Mouse (Mus musculus) neural tube, embryonic 14.5 days (tissue): ENCODE results near the gene Tor1aip2. TPM values are rescaled to one million over a fixed set of nuclear protein-coding genes. Genes with fewer than 3 reads are reported as not detected.

Experiments
- ATAC-seq: fragments of 200-750 bp; cut with Nextera tagmentation; 2 replicates; pipeline ENCODE4 v1.8.0; 2017; ENCODE audit warnings: low read depth, mild to moderate bottlenecking, moderate TSS enrichment, moderate library complexity
- H3K27ac ChIP-seq: fragments of 300-500 bp; sonication (generic); 2 replicates; pipeline ENCODE4 v1.5.1; 2014; ENCODE audit warnings: low read depth, mild to moderate bottlenecking, control low read depth, low read length, moderate library complexity, mixed read lengths
- H3K27me3 ChIP-seq: fragments of 300-500 bp; sonication (generic); 2 replicates; pipeline ENCODE4 v1.6.1; 2014; ENCODE audit warnings: low read length; ENCODE audit not compliant: control insufficient read depth, insufficient read depth
- H3K36me3 ChIP-seq: fragments of 300-500 bp; sonication (generic); 2 replicates; pipeline ENCODE4 v1.6.1; 2014; ENCODE audit warnings: low read length, mixed read lengths; ENCODE audit not compliant: control insufficient read depth, insufficient read depth
- H3K4me1 ChIP-seq: fragments of 300-500 bp; sonication (generic); 2 replicates; pipeline ENCODE4 v1.6.1; 2014; ENCODE audit warnings: low read length; ENCODE audit not compliant: control insufficient read depth, insufficient read depth
- H3K4me2 ChIP-seq: fragments of 300-500 bp; sonication (generic); 2 replicates; pipeline ENCODE4 v1.6.1; 2014; ENCODE audit warnings: mild to moderate bottlenecking, low read depth, low read length, control low read depth
- H3K4me3 ChIP-seq: fragments of 300-500 bp; sonication (generic); 2 replicates; pipeline ENCODE4 v1.5.1; 2014; ENCODE audit warnings: low read depth, low read length, control low read depth, mixed read lengths
- H3K9ac ChIP-seq: fragments of 300-500 bp; sonication (generic); replicated peaks from 2 replicates; pipeline ENCODE4 v1.6.1; 2014; ENCODE audit warnings: low read depth, mild to moderate bottlenecking, control low read depth, low read length, mixed read lengths
- H3K9me3 ChIP-seq: fragments of 300-500 bp; sonication (generic); 2 replicates; pipeline ENCODE4 v1.6.1; 2016; ENCODE audit warnings: low read length; ENCODE audit not compliant: control insufficient read depth
- WGBS: fragments of 180-500 bp; shearing (Covaris S2); extraction: QIAGEN DNeasy Blood & Tissue Kit; methylation state at CpG from one replicate; pipeline ENCODE4 v1.1.7; 2014; 5-methylcytosine and 5-hydroxymethylcytosine counted together
- polyA plus RNA-seq: library from polyadenylated mRNA; unstranded; fragments of >200 nt; fragmentation: Nextera tagmentation; extraction: Ambion mirVana; gene quantifications from 2 replicates; pipeline ENCODE4 v1.2.1, GENCODE M21; 2014

Tor1aip2 gene
- polyA plus RNA-seq, 1 experiment from 2014 or later: 61.0 TPM

DNA sequence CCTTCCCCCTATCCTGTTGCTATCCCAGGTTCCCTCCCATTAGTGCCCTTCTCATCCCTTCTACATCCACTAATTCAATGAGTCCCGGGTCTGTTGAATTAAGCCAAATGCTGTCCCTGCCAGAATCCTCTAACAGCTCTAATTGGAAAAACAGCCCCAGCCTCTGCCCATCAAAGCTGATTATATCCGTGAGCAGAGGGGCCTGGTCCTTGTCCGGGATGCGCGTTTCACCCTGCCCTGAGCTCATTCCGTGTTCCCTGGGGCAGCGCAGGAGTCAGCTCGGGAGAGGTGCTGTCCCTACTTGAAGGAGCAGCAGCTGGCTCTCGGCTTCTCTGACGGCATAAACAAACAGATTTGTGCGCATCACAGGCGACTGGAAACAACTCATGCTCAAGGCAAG lies 76.5 kb downstream of the Tor1aip2 start:
- H3K4me1 ChIP-seq: no peaks in the 10 kb centered on the region
- no peak overlapping the region for H3K4me3 ChIP-seq
- no peaks in the 10 kb centered on the region for H3K36me3 ChIP-seq
- 39% methylated on average over 12 of the region's 12 CpGs for WGBS
- no peak for ATAC-seq
- no peaks in the 10 kb centered on the region for H3K9me3 ChIP-seq
- no peak overlapping the region for H3K4me2 ChIP-seq
- no peak overlapping the region for H3K9ac ChIP-seq
- H3K27ac ChIP-seq: no peak overlapping the region
- H3K27me3 ChIP-seq: no peaks in the 10 kb centered on the region

DNA sequence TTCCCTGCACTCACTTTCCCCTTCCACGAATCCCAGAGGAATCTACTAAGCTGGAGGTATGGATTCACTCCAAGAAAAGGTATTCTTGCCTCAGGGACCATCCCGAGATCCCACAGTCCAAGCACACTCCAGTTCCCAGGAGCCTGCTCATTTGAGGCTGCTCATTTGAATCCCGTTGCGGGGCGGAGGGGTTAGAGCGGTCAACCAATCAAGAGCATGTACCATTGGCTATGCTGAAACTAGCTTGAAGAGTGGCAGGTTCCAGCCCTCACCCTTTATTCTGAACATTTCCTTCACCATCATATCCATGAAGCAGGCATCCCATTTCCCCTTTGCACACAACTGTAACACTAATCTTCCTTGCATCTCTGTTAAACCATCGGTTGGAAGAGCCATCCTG lies 76.9 kb downstream of the Tor1aip2 start:
- no peaks in the 10 kb centered on the region for H3K36me3 ChIP-seq
- H3K27me3 ChIP-seq: no peaks in the 10 kb centered on the region
- no peak overlapping the region for H3K27ac ChIP-seq
- ATAC-seq: no peak
- no peaks in the 10 kb centered on the region for H3K9me3 ChIP-seq
- no peak overlapping the region for H3K9ac ChIP-seq
- no peak overlapping the region for H3K4me3 ChIP-seq
- WGBS: 60% methylated on average over 7 of the region's 7 CpGs
- H3K4me2 ChIP-seq: no peak overlapping the region
- H3K4me1 ChIP-seq: no peaks in the 10 kb centered on the region

DNA sequence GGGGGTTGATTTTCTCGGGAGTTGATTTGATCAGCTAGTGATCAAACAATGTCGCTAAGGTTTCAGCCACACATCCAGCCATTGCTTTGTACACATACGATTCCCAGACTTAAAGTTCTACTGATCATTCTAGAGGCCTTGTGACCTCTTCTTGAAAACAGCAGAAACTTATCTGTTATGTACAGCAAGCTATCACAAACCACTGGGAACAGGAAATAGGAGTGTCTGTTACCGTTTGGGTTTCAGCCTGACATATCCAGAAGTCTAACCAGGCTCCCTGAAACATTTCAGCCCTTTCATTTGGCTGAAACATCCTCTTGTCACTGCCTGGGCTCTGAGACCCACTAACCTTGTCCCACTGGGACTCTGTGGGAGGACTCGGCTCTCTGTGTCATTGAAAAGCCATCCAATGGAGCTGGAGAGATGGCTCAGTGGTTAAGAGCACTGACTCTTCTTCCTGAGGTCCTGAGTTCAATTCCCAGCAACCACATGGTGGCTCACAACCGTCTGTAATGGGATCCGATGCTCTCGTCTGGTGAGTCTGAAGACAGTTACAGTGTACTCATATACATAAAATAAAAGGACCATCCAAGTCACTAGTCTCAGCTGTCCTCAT lies 78.8 kb downstream of the Tor1aip2 start:
- Histone ChIP-seq H3K36me3 (no peaks in the 10 kb centered on the region), H3K9ac (no peak overlapping the region), H3K27ac (no peak overlapping the region), H3K27me3 (no peaks in the 10 kb centered on the region), H3K4me2 (no peak overlapping the region), H3K9me3 (no peaks in the 10 kb centered on the region), H3K4me1 (no peaks in the 10 kb centered on the region), H3K4me3 (no peak overlapping the region)
- ATAC-seq: no peak
- 86% methylated on average over 8 of the region's 8 CpGs for WGBS

DNA sequence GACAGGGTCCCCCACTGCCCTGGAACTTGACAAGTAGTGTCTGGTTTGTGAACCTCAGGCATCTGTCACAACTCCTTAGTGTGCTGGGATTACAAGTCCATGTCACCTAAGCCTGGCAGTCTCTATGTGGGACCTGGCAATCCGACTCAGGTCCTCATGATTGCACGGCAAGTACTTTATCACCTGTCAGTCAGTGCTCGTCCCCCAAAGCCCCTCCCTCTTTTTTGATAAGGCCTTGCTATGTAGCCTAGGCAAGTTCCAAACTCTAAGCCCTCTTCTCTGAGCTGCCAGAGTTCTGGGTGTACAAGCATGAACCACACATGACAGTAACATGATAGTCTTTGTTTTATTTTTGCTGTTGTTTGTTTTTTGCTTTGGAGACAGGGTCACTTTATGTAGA lies 81.6 kb downstream of the Tor1aip2 start:
- Histone ChIP-seq H3K4me3 (no peak overlapping the region), H3K27me3 (no peaks in the 10 kb centered on the region), H3K9ac (no peak overlapping the region), H3K4me2 (no peak overlapping the region), H3K4me1 (no peaks in the 10 kb centered on the region), H3K36me3 (no peaks in the 10 kb centered on the region), H3K9me3 (no peaks in the 10 kb centered on the region), H3K27ac (no peak overlapping the region)
- WGBS: 74% methylated on average over 3 of the region's 3 CpGs
- no peak for ATAC-seq

Other genes starting within 250 kb of the Tor1aip2 start
- 9.9 and 10.4 TPM in 2 replicates for gene Qsox1, start 222.5 kb upstream of the Tor1aip2 start, polyA plus RNA-seq
- 12.3 and 19.1 TPM in 2 replicates for gene Cep350, start 62.1 kb upstream of the Tor1aip2 start, polyA plus RNA-seq
- 19.1 and 21.5 TPM in 2 replicates for gene Tor1aip1, start 1.1 kb downstream of the Tor1aip2 start, polyA plus RNA-seq
- gene Fam163a, start 169.6 kb downstream of the Tor1aip2 start, polyA plus RNA-seq: 4.9 and 5.0 TPM in 2 replicates